Mouse (Mus musculus) left cerebral cortex, postnatal 10 days (tissue): ENCODE results near the gene Olfr1309. TPM values are rescaled to one million over a fixed set of nuclear protein-coding genes. Genes with fewer than 3 reads are reported as not detected.
"Not testable (repeated sequence)": the region's sequence is repeated elsewhere in the genome, so short reads cannot be mapped to it uniquely, and the experiment has no call there.

Experiments
- DNase-seq, 2 experiments: peaks; one replicate each; pipeline ENCODE4 v3.0.0; 2021 to 2022; ENCODE audit warnings: low spot score in 2 of 2, mixed read lengths in 1 of 2; ENCODE audit errors: extremely low spot score in 1 of 2
- intact Hi-C: fragments of 180-260 bp; cut with DNase I; formaldehyde crosslinking; loops from one replicate; pipeline ENCODE4 v1.15.1; 2025
- total RNA-seq, 2 experiments: library from RNA; stranded (reverse); gene quantifications; 2 replicates each; pipeline ENCODE4 v1.2.3; 2021

Gene Olfr1309
- not detected for total RNA-seq

DNA sequence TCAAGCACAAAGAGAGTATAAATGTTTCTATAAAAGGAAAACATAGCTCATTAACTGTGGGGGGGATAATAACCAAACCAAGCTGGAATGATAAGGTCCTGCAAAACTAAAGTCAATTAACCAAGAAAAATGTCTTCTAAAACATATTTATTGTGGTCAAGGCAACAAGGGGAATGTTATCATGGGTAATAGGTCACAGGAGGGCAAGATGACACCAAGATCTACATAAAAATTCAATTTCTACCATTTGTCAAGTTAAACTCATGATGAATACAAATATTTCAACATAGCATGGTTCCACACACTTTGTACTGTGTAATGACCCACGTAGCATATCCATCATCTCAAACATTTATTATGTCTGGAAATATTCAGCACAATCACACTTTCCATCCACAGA lies at the start of gene Olfr1309:
Gene Olfr1309 (minus strand): TSS at position 101 of the 400 bp plus-strand sequence.
- intact Hi-C loops: no loop called here
- no peak for DNase-seq

DNA sequence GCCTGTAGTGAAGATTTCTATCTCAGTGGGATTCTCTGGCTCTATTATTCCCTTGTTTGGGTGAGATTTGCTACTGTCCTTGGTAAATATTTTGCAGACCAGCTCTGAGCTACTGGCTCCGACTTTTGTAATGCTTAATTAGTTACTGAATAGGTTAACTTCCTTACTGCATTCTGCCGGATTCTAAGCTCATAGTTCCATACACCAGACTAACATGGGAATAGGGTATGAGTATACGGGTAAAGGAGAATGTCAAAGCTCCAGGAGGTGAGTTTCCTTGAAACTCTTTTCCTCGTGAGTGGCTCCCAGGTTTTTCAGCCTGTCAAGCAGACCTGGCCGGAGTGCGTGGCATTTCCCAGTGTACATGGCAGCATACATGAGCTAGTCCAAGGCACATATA lies 36.9 kb upstream of the Olfr1309 start:
- intact Hi-C loops: not testable (repeated sequence)

DNA sequence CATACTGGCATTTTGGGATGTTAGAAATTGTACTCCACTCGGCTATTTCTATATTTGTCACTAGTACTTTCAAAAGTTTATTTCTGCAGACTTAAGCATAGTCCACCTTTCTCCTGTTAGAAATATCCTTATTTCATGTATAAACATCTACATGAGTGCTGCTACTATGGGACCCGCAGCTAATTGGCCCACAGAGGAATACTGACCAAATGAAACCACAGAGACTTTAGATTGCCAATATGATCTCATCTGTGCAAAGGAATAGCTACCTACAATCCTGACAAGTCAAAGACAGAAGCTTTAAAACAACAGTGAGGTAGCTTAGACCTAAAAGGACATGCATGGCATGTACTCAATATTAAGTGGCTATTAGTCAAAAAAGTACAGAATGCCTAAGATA lies 34.2 kb upstream of the Olfr1309 start, which contains the start of gene Olfr1311:
Gene Olfr1311 (minus strand): TSS at position 101 of the 400 bp plus-strand sequence.
- DNase-seq: no peak
- intact Hi-C loops: no loop called here

More for the DNA sequence above, 36.9 kb upstream of the Olfr1309 start:
- not testable (repeated sequence) for DNase-seq

DNA sequence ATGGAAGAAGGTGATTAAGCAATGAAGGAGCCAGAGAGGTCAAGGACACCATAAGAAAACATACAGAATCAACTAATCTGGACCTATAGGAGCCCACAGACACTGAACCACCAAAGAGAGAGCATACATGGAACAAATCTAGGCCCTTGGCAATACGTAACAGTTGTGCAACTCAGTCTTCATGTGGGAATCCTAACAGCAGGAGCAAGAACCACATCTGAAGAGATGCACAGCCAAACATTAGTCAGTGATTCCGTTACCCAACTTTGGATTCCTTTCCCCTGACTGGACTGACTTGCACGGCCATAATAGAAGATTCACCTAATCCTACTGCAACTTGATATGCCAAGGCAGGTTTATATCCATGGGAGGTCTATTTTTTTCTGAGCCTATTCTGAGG lies 24.8 kb upstream of the Olfr1309 start:
- intact Hi-C loops: no loop called here
- DNase-seq: no peak

DNA sequence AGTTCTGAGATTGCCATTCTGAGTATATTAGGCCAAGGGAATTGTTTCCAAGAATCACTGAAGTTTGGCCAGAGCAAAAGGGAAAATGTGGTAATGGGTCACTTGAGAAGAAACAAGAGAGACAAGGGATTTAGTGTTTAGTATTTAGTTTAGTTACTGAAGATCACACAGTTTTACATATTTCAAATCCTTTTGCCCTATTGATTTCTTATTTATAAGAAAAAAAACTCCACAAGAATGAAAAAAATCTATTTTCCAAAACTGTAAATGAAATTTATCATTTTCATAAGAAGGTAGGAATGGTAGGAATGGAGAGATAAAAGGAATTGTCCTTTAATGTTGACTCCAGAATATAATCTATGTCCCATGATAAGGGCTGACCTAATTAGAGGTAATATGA lies 22.5 kb upstream of the Olfr1309 start, which contains the start of gene Olfr1310:
Gene Olfr1310 (minus strand): TSS at position 101 of the 400 bp plus-strand sequence.
- DNase-seq: no peak
- intact Hi-C loops: no loop called here

DNA sequence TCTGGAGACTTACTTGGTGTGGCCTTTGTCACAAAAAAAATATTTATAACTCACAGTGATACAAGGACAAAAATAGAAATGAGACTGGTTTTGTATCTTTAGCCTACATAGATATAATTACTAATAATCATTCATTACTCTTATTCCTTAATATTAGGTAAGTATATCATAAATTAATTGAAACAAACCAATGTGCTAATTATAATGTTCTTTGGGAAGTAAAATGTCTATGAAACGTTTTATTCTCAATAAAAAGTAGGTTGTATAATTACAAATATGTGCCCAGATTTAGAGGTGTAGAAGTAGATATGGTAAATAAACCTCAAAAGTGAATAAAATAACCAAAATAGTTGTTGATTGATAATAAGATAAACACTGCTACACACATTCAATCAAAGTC lies 25.2 kb downstream of the Olfr1309 start, which contains the start of gene Olfr1308:
Gene Olfr1308 (minus strand): TSS at position 101 of the 400 bp plus-strand sequence.
- DNase-seq: no peak
- intact Hi-C loops: no loop called here

DNA sequence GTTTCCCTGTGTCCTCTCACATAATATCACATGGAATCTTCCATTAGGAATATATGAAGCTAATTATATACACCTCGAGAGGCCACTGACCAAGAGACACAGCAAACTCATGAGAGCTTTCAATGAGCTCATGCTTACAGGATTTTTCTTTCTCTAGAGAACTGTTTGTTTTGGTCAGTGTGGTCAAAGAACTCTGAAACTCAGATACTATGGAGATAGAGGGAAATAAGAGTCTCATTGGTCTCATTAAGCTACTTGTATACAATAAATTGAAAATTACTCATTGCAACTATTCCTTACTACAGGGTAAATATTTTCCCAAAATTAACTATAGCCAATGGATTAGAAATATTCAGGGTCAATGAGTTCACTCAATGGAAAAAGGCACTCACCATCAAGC lies 40.7 kb downstream of the Olfr1309 start, which contains the start of gene Olfr1307:
Gene Olfr1307 (minus strand): TSS at position 101 of the 400 bp plus-strand sequence.
- intact Hi-C loops: no loop called here
- DNase-seq: no peak

Other genes with a start within 250 kb of the Olfr1309 start
- not detected for gene Olfr1301, start 239.3 kb downstream of the Olfr1309 start, total RNA-seq
- not detected for gene Olfr1302, start 212.9 kb downstream of the Olfr1309 start, total RNA-seq
- not detected for gene Olfr1303, start 169.9 kb downstream of the Olfr1309 start, total RNA-seq
- gene Olfr1305, start 113.1 kb downstream of the Olfr1309 start, total RNA-seq: not detected
- not detected for gene Olfr1306, start 74.0 kb downstream of the Olfr1309 start, total RNA-seq
- under 1 TPM in 1 of 2 experiments, not detected in 1; 0.04 TPM for gene Olfr1307, start 40.8 kb downstream of the Olfr1309 start, total RNA-seq
- gene Olfr1308, start 25.3 kb downstream of the Olfr1309 start, total RNA-seq: not detected
- gene Olfr1310, start 22.4 kb upstream of the Olfr1309 start, total RNA-seq: not detected
- not detected for gene Olfr1311, start 34.1 kb upstream of the Olfr1309 start, total RNA-seq
- not detected for gene Olfr1312, start 60.0 kb upstream of the Olfr1309 start, total RNA-seq
- gene Olfr1313, start 87.6 kb upstream of the Olfr1309 start, total RNA-seq: not detected
- gene Olfr1314, start 106.5 kb upstream of the Olfr1309 start, total RNA-seq: not detected
- not detected for gene Olfr1315-ps1, start 125.2 kb upstream of the Olfr1309 start, total RNA-seq
- gene Olfr1316, start 144.7 kb upstream of the Olfr1309 start, total RNA-seq: not detected
- gene Olfr1317, start 150.0 kb upstream of the Olfr1309 start, total RNA-seq: not detected
- not detected for gene Olfr1318, start 163.9 kb upstream of the Olfr1309 start, total RNA-seq
- 10 to 100 TPM; 77.4 to 82.7 TPM for gene Lpcat4, start 249.2 kb upstream of the Olfr1309 start, total RNA-seq